Mouse (Mus musculus): ENCODE measurements around the gene Tspear. TPM values are rescaled to one million over a fixed set of nuclear protein-coding genes. Genes with fewer than 3 reads are reported as not detected.

Gene Tspear
- total and polyA plus RNA-seq, 3 experiments, result 1.8 to 3.8 TPM; not detected in 1

DNA sequence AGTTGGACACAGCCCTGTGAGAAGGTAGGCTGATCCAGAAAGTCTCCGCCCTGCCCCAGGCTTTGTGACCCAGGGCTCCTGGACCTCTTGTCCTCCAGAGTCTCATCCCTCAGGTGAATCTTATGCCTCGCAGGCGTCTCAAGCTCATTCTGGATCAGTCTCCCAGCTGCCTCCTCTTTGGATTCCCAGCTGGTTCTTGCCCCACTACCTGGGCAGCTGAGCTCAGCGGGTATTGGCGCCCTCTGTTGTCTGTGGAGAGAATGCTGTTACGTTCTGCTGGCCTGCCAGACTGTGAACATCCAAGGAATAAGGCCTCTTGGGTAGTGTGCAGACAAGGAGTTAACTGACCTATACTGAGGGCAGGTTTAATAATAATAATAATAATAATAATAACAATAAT lies 192.6 kb downstream of the Tspear start:
- Histone ChIP-seq H3K9ac (ENCODE audit: control insufficient read depth, low read depth, low read length, poor library complexity, severe bottlenecking) (no peak overlapping the region), H3K27me3 (ENCODE audit: control insufficient read depth in 1 of 2, insufficient read depth in 2 of 2, low read length in 2 of 2) (no peaks in the 10 kb centered on the region), H3K9me3 (replicated peaks; ENCODE audit: insufficient read depth, low read length) (no peaks in the 10 kb centered on the region), H3K79me2 (ENCODE audit: control insufficient read depth, insufficient read depth, low read length, poor library complexity) (no peaks in the 10 kb centered on the region), H3K4me3 (ENCODE audit: control insufficient read depth in 1 of 2, insufficient read depth in 1 of 2, low read depth in 2 of 2, low read length in 2 of 2) (no peak overlapping the region), H3K27ac (ENCODE audit: control insufficient read depth, low read depth, low read length) (no peak overlapping the region), H3K36me3 (ENCODE audit: control insufficient read depth in 1 of 2, insufficient read depth in 2 of 2, low read length in 2 of 2) (no peaks in the 10 kb centered on the region), H3K4me1 (ENCODE audit: control insufficient read depth in 1 of 2, insufficient read depth in 2 of 2, low read length in 2 of 2) (0 out of 4 replicates have a peak, but pooled peaks cover 0 to 2% of the 10 kb centered on the region in 2 experiments)
- peak; percentile 18 for DNase-seq (ENCODE audit: low read depth, low spot score)
- no peak for TF ChIP-seq USF1 (IDR thresholded peaks at IDR 0.05; ENCODE audit: low read depth, low read length)
- peak; percentile 23 for TF ChIP-seq RAD21 (IDR thresholded peaks at IDR 0.05; ENCODE audit: low read depth, low read length)
- TF ChIP-seq CTCF (IDR thresholded peaks at IDR 0.05 in 2 of 3, conservative IDR thresholded peaks at IDR 0.05 in 1 of 3; ENCODE audit: control insufficient read depth in 1 of 3, insufficient read depth in 1 of 3, low read depth in 2 of 3, low read length in 3 of 3, poor library complexity in 1 of 3, severe bottlenecking in 1 of 3), result peak; percentile 43 to 71 (median 54)
- no peak for TF ChIP-seq TAL1 (IDR thresholded peaks at IDR 0.05; ENCODE audit: low read length)
- peak; percentile 44 for TF ChIP-seq SMC3 (IDR thresholded peaks at IDR 0.05; ENCODE audit: low read depth, low read length)

DNA sequence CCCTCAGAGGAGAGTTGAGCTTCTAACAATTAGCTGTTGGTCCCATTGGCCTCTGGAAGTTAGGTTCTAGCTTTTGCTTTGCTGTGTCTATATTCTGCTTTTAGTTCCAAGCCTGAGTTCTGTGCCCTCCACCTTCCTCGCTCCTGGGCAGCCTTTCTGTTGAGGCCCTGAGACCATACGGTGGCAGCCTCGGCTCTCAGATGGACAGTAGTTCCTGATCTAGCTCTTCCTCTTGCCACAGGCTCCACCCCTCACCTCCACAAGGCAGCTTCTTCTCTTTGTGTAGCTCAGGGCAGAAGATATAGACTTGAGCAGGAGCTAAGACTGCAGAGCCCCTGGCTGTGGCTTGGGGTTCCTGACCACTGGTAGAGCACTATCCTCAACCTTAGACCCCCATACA lies 193.9 kb downstream of the Tspear start:
- Histone ChIP-seq H3K36me3 (ENCODE audit: control insufficient read depth in 1 of 2, insufficient read depth in 2 of 2, low read length in 2 of 2) (no peaks in the 10 kb centered on the region), H3K9ac (ENCODE audit: control insufficient read depth, low read depth, low read length, poor library complexity, severe bottlenecking) (no peak overlapping the region), H3K27ac (ENCODE audit: control insufficient read depth, low read depth, low read length) (no peak overlapping the region), H3K27me3 (ENCODE audit: control insufficient read depth in 1 of 2, insufficient read depth in 2 of 2, low read length in 2 of 2) (no peaks in the 10 kb centered on the region), H3K79me2 (ENCODE audit: control insufficient read depth, insufficient read depth, low read length, poor library complexity) (no peaks in the 10 kb centered on the region), H3K4me1 (ENCODE audit: control insufficient read depth in 1 of 2, insufficient read depth in 2 of 2, low read length in 2 of 2) (0 out of 4 replicates have a peak, but pooled peaks cover 0 to 2% of the 10 kb centered on the region in 2 experiments), H3K4me3 (ENCODE audit: control insufficient read depth in 1 of 2, insufficient read depth in 1 of 2, low read depth in 2 of 2, low read length in 2 of 2) (no peak overlapping the region), H3K9me3 (replicated peaks; ENCODE audit: insufficient read depth, low read length) (no peaks in the 10 kb centered on the region)
- TF ChIP-seq SMC3 (IDR thresholded peaks at IDR 0.05; ENCODE audit: low read depth, low read length) (0 out of 2 replicates have a peak, but pooled peaks have one; percentile 17), RAD21 (IDR thresholded peaks at IDR 0.05; ENCODE audit: low read depth, low read length) (peak; percentile 43), MYB (IDR thresholded peaks at IDR 0.05; ENCODE audit: low read depth, low read length) (no peak), CTCF (IDR thresholded peaks at IDR 0.05 in 2 of 3, conservative IDR thresholded peaks at IDR 0.05 in 1 of 3; ENCODE audit: control insufficient read depth in 1 of 3, insufficient read depth in 1 of 3, low read depth in 2 of 3, low read length in 3 of 3, poor library complexity in 1 of 3, severe bottlenecking in 1 of 3) (peak in 2 of 3 experiments; percentile 34 to 42; a peak in 4 of 6 replicates), MAZ (IDR thresholded peaks at IDR 0.05; ENCODE audit: low read depth, low read length) (no peak)
- DNase-seq (ENCODE audit: low read depth, low spot score), result peak; percentile 41

DNA sequence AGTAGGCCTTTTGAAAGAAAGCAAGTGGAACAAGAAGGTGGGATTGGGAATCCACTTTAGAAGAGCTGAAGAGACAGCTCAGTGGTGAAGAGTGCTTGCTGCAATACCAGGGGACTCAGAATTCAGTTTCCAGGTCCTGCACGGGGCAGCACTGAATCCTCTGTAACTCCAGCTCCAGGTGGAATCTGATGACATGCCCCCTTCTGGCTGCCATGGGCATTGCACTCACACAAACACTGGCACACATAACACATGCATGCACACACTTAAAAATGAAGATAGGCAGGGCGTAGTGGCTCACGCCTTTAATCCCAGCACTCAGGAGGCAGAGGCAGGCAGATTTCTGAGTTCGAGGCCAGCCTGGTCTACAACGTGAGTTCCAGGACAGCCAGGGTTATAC lies 196.2 kb downstream of the Tspear start:
- no peaks in the 10 kb centered on the region for H3K36me3 ChIP-seq (ENCODE audit: control insufficient read depth in 1 of 2, insufficient read depth in 2 of 2, low read length in 2 of 2)
- no peak overlapping the region for H3K27ac ChIP-seq (ENCODE audit: control insufficient read depth, low read depth, low read length)
- 0 out of 4 replicates have a peak, but pooled peaks cover 0 to 2% of the 10 kb centered on the region in 2 experiments for H3K4me1 ChIP-seq (ENCODE audit: control insufficient read depth in 1 of 2, insufficient read depth in 2 of 2, low read length in 2 of 2)
- H3K27me3 ChIP-seq (ENCODE audit: control insufficient read depth in 1 of 2, insufficient read depth in 2 of 2, low read length in 2 of 2), result 0 out of 4 replicates have a peak, but pooled peaks cover 0 to 1% of the 10 kb centered on the region in 2 experiments
- TF ChIP-seq RAD21 (IDR thresholded peaks at IDR 0.05; ENCODE audit: low read depth, low read length), result no peak
- TF ChIP-seq CTCF (IDR thresholded peaks at IDR 0.05 in 2 of 3, conservative IDR thresholded peaks at IDR 0.05 in 1 of 3; ENCODE audit: control insufficient read depth in 1 of 3, insufficient read depth in 1 of 3, low read depth in 2 of 3, low read length in 3 of 3, poor library complexity in 1 of 3, severe bottlenecking in 1 of 3), result peak; percentile 37 to 61 (median 45)
- TF ChIP-seq SMC3 (IDR thresholded peaks at IDR 0.05; ENCODE audit: low read depth, low read length), result peak; percentile 32
- H3K9ac ChIP-seq (ENCODE audit: control insufficient read depth, low read depth, low read length, poor library complexity, severe bottlenecking), result no peak overlapping the region
- no peaks in the 10 kb centered on the region for H3K79me2 ChIP-seq (ENCODE audit: control insufficient read depth, insufficient read depth, low read length, poor library complexity)
- H3K9me3 ChIP-seq (replicated peaks; ENCODE audit: insufficient read depth, low read length), result no peaks in the 10 kb centered on the region
- DNase-seq (ENCODE audit: low read depth, low spot score), result peak; percentile 28
- H3K4me3 ChIP-seq (ENCODE audit: control insufficient read depth in 1 of 2, insufficient read depth in 1 of 2, low read depth in 2 of 2, low read length in 2 of 2), result no peak overlapping the region
